Mouse (Mus musculus) thymus, adult 2 months (tissue): Measurements from ENCODE around the gene Sik3.

Experiments
- CTCF ChIP-seq: fragments of 200-500 bp; IDR thresholded peaks from 2 replicates; pipeline ENCODE4 v1.5.1; 2012; ENCODE audit warnings: mild to moderate bottlenecking, control low read depth, low read length, moderate library complexity, borderline replicate concordance; ENCODE audit not compliant: control insufficient read depth, poor library complexity, insufficient read depth; ENCODE audit errors: extremely low read depth
- POLR2A ChIP-seq: fragments of 200-500 bp; IDR thresholded peaks from 2 replicates; pipeline ENCODE4 v1.6.1; 2012; ENCODE audit warnings: mild to moderate bottlenecking, low read length, control low read depth, moderate library complexity; ENCODE audit not compliant: control insufficient read depth, poor library complexity, insufficient read depth; ENCODE audit errors: extremely low read depth

- no peak for TF ChIP-seq CTCF
- no peak for TF ChIP-seq POLR2A
Observed at GRCm38 (mm10) chr9:46083490-46083893, 70.9 kb downstream of the Sik3 start.
